Comparison of ENCODE assay signal across 12 mouse cellular contexts in the genomic region with DNA sequence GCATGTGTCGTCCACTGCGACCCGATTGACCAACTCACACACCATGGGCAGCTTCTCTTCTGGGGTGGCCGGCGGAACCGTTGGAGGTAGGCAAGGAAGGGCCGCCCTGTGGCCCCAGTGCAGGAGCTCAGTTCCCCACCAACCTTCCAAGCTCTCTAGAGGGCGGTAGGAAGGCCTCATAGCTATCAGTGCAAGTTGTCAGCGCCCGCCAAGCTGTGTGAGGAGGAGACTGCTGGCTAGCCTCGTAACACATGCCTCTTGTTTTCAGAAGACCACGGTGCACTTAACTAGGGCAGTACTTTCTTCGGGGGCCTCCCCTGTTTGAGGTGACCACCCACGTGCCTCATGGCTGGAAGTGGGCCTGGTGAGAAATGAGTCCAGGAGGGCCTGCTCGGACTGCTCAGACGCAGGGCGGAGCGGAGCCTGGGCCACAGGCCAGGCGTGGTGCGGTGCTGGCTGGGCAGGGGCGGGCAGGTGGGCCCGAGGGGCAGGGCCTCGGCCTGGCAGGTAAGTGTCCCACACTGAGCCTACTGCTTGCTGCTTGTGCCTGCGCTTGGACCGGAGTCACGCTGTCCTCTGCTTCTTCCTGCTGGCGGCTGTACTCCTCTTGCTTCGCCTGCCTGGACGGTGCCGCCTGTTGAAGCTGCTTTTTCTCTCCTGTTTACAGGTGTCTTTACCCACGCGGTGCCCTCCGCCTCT. TPM values are rescaled to one million over a fixed set of nuclear protein-coding genes. Genes with fewer than 3 reads are reported as not detected.
DNase-seq lines count a peak whose midpoint lies in the region; ATAC-seq and TF ChIP-seq lines count a peak whose summit lies in the region.
"Had no signal": no experiment of that assay in that cellular context is flagged by ENCODE, and none has a peak within 500 bp of the region (broad histone marks: within the 10 kb centered on the region; RNA-seq: fewer than 3 reads in every experiment).

No protein-coding gene starts in this region.

- intact Hi-C loops in left cerebral cortex, postnatal 14 days (cut with DNase I), result no loop called here

- peak overlapping the region; percentile 4; the same call in 1 of the 2 replicates for H3K4me3 ChIP-seq in forebrain, embryonic 12.5 days (replicated peaks)
- no peak overlapping the region for H3K4me3 ChIP-seq in forebrain, postnatal 0 days (ENCODE audit: low read depth, low read length)
- H3K4me3 ChIP-seq in embryonic facial prominence, embryonic 15.5 days (replicated peaks), result no peak overlapping the region

- no peak overlapping the region for H3K4me2 ChIP-seq in forebrain, embryonic 12.5 days
- no peak overlapping the region for H3K4me2 ChIP-seq in forebrain, postnatal 0 days (ENCODE audit: low read depth)
- no peak overlapping the region for H3K4me2 ChIP-seq in embryonic facial prominence, embryonic 15.5 days (replicated peaks)
- H3K4me2 ChIP-seq: hindbrain, embryonic 14.5 days had no signal

- no peaks in the 10 kb centered on the region for H3K27me3 ChIP-seq in forebrain, embryonic 12.5 days
- H3K27me3 ChIP-seq in forebrain, postnatal 0 days (ENCODE audit: insufficient read depth, low read length), result no peaks in the 10 kb centered on the region
- H3K27me3 ChIP-seq in embryonic facial prominence, embryonic 15.5 days, result no peaks in the 10 kb centered on the region

- TF ChIP-seq CTCF in forebrain, postnatal 0 days (IDR thresholded peaks at IDR 0.05; ENCODE audit: low read depth), result no peak

- H3K36me3 ChIP-seq in forebrain, embryonic 12.5 days (replicated peaks), result peaks cover 97% of the 10 kb centered on the region
- H3K36me3 ChIP-seq in forebrain, postnatal 0 days (ENCODE audit: insufficient read depth), result peaks cover 95% of the 10 kb centered on the region
- H3K36me3 ChIP-seq in embryonic facial prominence, embryonic 15.5 days, result peaks cover 98% of the 10 kb centered on the region

- no peak for DNase-seq in forebrain, postnatal 0 days
- peak; percentile 31 to 53 for DNase-seq in left cerebral cortex, adult 18-20 months (ENCODE audit: low spot score in 2 of 2)
- DNase-seq in left cerebral cortex, postnatal 14 days (ENCODE audit: low spot score in 2 of 2), result no peak
- DNase-seq in A20 (ENCODE audit: low read depth, low spot score), result peak; percentile 69
- DNase-seq in embryo, embryonic 11 days, result no peak
- no peak for DNase-seq in ovary, adult 18-20 months (ENCODE audit: low spot score)
- DNase-seq: layer of hippocampus, postnatal 36 days; right cerebral cortex, postnatal 14 days had no signal

- peaks cover 8% of the 10 kb centered on the region for H3K4me1 ChIP-seq in forebrain, embryonic 12.5 days
- H3K4me1 ChIP-seq in forebrain, postnatal 0 days (ENCODE audit: insufficient read depth), result peaks cover under 1% of the 10 kb centered on the region; the same call in 1 of the 2 replicates
- H3K4me1 ChIP-seq in embryonic facial prominence, embryonic 15.5 days, result peaks cover 10% of the 10 kb centered on the region

- no peak for ATAC-seq in forebrain, embryonic 12.5 days (ENCODE audit: low FRiP score)
- no peak for ATAC-seq in forebrain, postnatal 0 days
- no peak for ATAC-seq in embryonic facial prominence, embryonic 15.5 days (ENCODE audit: insufficient number of reproducible peaks, low FRiP score, low TSS enrichment, low read depth)

- WGBS in forebrain, embryonic 12.5 days, result 83% methylated on average over 33 of the region's 33 CpGs
- 82% methylated on average over 33 of the region's 33 CpGs for WGBS in forebrain, postnatal 0 days
- 75% methylated on average over 33 of the region's 33 CpGs for WGBS in embryonic facial prominence, embryonic 15.5 days

- H3K27ac ChIP-seq in forebrain, embryonic 12.5 days, result no peak overlapping the region
- no peak overlapping the region for H3K27ac ChIP-seq in forebrain, postnatal 0 days (ENCODE audit: low read depth, low read length)
- 0 out of 2 replicates have a peak overlapping the region, but pooled peaks have one; percentile 17 for H3K27ac ChIP-seq in embryonic facial prominence, embryonic 15.5 days (replicated peaks)
- H3K27ac ChIP-seq: hindbrain, embryonic 14.5 days had no signal

- no peak overlapping the region for H3K9ac ChIP-seq in forebrain, embryonic 12.5 days
- H3K9ac ChIP-seq in forebrain, postnatal 0 days, result no peak overlapping the region
- no peak overlapping the region for H3K9ac ChIP-seq in embryonic facial prominence, embryonic 15.5 days
- H3K9ac ChIP-seq: hindbrain, embryonic 14.5 days had no signal

- no peaks in the 10 kb centered on the region for H3K9me3 ChIP-seq in forebrain, embryonic 12.5 days
- no peaks in the 10 kb centered on the region for H3K9me3 ChIP-seq in forebrain, postnatal 0 days (ENCODE audit: low read length)
- no peaks in the 10 kb centered on the region for H3K9me3 ChIP-seq in embryonic facial prominence, embryonic 15.5 days (replicated peaks)

RNA-seq across cellular contexts. Expression of a gene that starts 6.4 kb away (rescaled TPM):
- polyA plus RNA-seq in forebrain, embryonic 12.5 days (2016; fragmentation: Nextera tagmentation; extraction: Ambion mirVana), result 77.1 and 89.4 TPM in 2 replicates
- 20.4 and 20.6 TPM in 2 replicates for total RNA-seq in forebrain, postnatal 0 days (2014; rRNA removed)
- 66.4 and 73.7 TPM in 2 replicates for polyA plus RNA-seq in forebrain, postnatal 0 days (2015; fragmentation: Nextera tagmentation; extraction: Ambion mirVana)
- 10 to 100 TPM; 46.8 to 53.3 TPM for total RNA-seq in left cerebral cortex, adult 18-20 months (2021)
- 10 to 100 TPM; 42.7 to 43.6 TPM for total RNA-seq in left cerebral cortex, postnatal 14 days (2021)
- 68.1 and 79.7 TPM in 2 replicates for polyA plus RNA-seq in embryonic facial prominence, embryonic 15.5 days (2015; fragmentation: Nextera tagmentation; extraction: Ambion mirVana)

RNA-seq across cellular contexts. Expression of a gene that starts 6.8 kb away (rescaled TPM):
- 152 and 156 TPM in 2 replicates for polyA plus RNA-seq in forebrain, embryonic 12.5 days (2016; fragmentation: Nextera tagmentation; extraction: Ambion mirVana)
- total RNA-seq in forebrain, postnatal 0 days (2014; rRNA removed), result 81.1 and 89.0 TPM in 2 replicates
- 96.8 and 107 TPM in 2 replicates for polyA plus RNA-seq in forebrain, postnatal 0 days (2015; fragmentation: Nextera tagmentation; extraction: Ambion mirVana)
- total RNA-seq in left cerebral cortex, adult 18-20 months (2021), result 10 to 100 TPM; 66.1 to 77.7 TPM
- total RNA-seq in left cerebral cortex, postnatal 14 days (2021), result 10 to 100 TPM; 60.0 to 62.8 TPM
- polyA plus RNA-seq in embryonic facial prominence, embryonic 15.5 days (2015; fragmentation: Nextera tagmentation; extraction: Ambion mirVana), result 121 and 125 TPM in 2 replicates

RNA-seq across cellular contexts. Expression of a gene that starts 13.4 kb away (rescaled TPM):
- 0.15 TPM in 1 of 2 replicates, not detected in the other for polyA plus RNA-seq in forebrain, embryonic 12.5 days (2016; fragmentation: Nextera tagmentation; extraction: Ambion mirVana)
- total RNA-seq in forebrain, postnatal 0 days (2014; rRNA removed), result 0.62 and 0.69 TPM in 2 replicates
- not detected in 2 replicates for polyA plus RNA-seq in forebrain, postnatal 0 days (2015; fragmentation: Nextera tagmentation; extraction: Ambion mirVana)
- 1 to 10 TPM; 2.4 to 2.9 TPM for total RNA-seq in left cerebral cortex, adult 18-20 months (2021)
- total RNA-seq in left cerebral cortex, postnatal 14 days (2021), result 1 to 10 TPM; 1.6 to 1.9 TPM
- polyA plus RNA-seq in embryonic facial prominence, embryonic 15.5 days (2015; fragmentation: Nextera tagmentation; extraction: Ambion mirVana), result 0.09 TPM in 1 of 2 replicates, not detected in the other
- total RNA-seq: common myeloid progenitor, adult 5-6 weeks had no signal
- polyA plus RNA-seq: hindbrain, embryonic 14.5 days had no signal

RNA-seq across cellular contexts. Expression of a gene that starts 21.7 kb away (rescaled TPM):
- 0.27 and 0.36 TPM in 2 replicates for polyA plus RNA-seq in forebrain, embryonic 12.5 days (2016; fragmentation: Nextera tagmentation; extraction: Ambion mirVana)
- 0.38 TPM in 1 of 2 replicates, not detected in the other for total RNA-seq in forebrain, postnatal 0 days (2014; rRNA removed)
- polyA plus RNA-seq in forebrain, postnatal 0 days (2015; fragmentation: Nextera tagmentation; extraction: Ambion mirVana), result 0.70 and 0.76 TPM in 2 replicates
- 1 to 10 TPM; 6.6 to 8.0 TPM for total RNA-seq in left cerebral cortex, adult 18-20 months (2021)
- total RNA-seq in left cerebral cortex, postnatal 14 days (2021), result 1 to 10 TPM; 2.5 to 2.9 TPM
- polyA plus RNA-seq in embryonic facial prominence, embryonic 15.5 days (2015; fragmentation: Nextera tagmentation; extraction: Ambion mirVana), result 10.0 and 13.8 TPM in 2 replicates
- total RNA-seq: common myeloid progenitor, adult 5-6 weeks had no signal

RNA-seq across cellular contexts. Expression of a gene that starts 34.8 kb away (rescaled TPM):
- polyA plus RNA-seq in forebrain, embryonic 12.5 days (2016; fragmentation: Nextera tagmentation; extraction: Ambion mirVana), result 1,463 and 1,490 TPM in 2 replicates
- 1,019 and 1,040 TPM in 2 replicates for total RNA-seq in forebrain, postnatal 0 days (2014; rRNA removed)
- 1,146 and 1,244 TPM in 2 replicates for polyA plus RNA-seq in forebrain, postnatal 0 days (2015; fragmentation: Nextera tagmentation; extraction: Ambion mirVana)
- 100 to 1,000 TPM; 517 to 561 TPM for total RNA-seq in left cerebral cortex, adult 18-20 months (2021)
- total RNA-seq in left cerebral cortex, postnatal 14 days (2021), result 100 to 1,000 TPM; 433 to 483 TPM
- polyA plus RNA-seq in embryonic facial prominence, embryonic 15.5 days (2015; fragmentation: Nextera tagmentation; extraction: Ambion mirVana), result 1,751 and 1,885 TPM in 2 replicates

Comparison
In these comparisons a context has a peak if more than half of its experiments do, and no peak if none do; other contexts are left out.
1. DNase-seq: peak in left cerebral cortex, adult 18-20 months (2 of 2) and A20 (single experiment); none in forebrain, postnatal 0 days (single experiment), left cerebral cortex, postnatal 14 days (0 of 2), embryo, embryonic 11 days (single experiment) and ovary, adult 18-20 months (single experiment).